Mouse (Mus musculus) testis, postnatal 10 days (tissue): ENCODE measurements around the gene Pde4d.

Experiments used
- DNase-seq: peaks from one replicate; pipeline ENCODE4 v3.0.0; 2021; ENCODE audit warnings: low spot score

Pde4d gene

DNA sequence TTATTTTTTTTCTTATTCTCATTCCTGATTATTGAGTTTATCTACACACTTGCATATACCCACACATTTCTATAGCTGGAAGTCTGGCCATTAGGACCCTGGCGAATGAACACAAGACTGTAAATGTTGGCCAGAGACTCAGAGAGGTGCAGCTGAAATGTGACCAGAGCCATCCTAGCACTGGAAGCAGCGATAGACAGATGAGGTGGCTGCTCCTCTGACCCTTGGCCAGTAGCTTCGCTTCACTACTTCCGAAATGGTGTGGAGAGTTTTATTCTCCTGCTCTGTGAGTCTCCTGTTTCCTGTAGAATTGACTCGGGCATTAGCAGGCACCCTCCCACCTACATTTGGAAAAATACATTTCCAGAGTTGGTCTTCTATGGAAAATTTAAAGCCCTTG, 1212.4 kb downstream of the Pde4d start:
- DNase-seq = no peak

DNA sequence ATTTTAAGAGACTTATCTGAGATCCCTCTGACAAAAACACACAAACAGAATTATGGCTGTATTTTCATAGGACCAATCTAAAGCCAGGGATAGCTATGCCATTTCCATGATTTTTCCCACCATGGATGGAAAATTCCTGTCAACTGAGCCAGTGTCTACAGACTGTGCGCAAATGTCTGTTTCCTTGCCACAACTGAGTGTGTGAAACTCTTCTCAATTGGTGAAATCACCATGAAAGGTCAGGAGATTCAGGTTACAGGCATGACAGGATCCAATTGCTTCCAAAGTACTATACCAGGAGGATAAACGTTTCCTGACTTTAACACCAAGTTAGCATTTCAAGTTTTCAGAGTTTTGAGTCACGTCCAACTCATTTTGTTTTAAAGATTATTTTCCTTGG, 1213.0 kb downstream of the Pde4d start:
- DNase-seq = no peak

DNA sequence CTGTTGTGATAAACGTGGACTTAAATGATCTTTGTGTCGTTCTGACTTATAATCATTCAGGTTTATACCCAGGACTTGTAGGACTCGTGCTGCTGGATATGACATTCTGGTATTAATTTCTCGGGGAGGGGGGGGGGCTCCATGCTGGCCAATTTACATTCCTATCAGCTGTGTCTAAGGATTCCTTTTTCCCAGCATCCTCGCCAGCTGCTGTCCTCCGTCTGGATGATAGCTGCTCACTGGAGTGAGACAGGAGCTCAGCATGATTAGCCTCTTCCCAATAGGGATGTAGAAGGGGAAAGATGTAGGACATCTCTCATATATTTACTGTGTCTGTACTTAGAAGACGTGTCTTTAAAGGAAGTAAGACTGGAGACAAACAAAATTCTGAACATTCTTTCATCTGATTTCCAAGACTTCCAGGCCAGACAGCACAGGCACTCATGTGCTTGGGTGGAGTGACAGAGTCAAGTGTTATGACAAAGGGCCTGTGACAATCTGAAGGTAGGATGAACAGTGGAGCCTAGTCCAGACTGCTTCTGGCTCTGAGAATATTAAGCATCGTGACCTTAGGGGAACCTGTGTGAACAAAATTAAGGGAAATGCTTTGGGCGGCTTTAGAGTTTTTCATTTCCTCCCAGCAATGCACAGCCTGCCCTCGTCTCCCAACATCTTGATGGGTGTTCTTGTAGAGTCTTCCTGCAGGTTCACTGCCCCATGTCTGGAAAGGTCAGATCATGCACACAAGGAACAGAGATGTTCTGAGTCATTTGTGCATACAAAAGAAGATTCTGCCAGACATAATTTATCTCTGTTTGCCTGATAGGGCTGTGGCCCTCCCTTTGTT, 1215.4 kb downstream of the Pde4d start:
- DNase-seq = no peak

DNA sequence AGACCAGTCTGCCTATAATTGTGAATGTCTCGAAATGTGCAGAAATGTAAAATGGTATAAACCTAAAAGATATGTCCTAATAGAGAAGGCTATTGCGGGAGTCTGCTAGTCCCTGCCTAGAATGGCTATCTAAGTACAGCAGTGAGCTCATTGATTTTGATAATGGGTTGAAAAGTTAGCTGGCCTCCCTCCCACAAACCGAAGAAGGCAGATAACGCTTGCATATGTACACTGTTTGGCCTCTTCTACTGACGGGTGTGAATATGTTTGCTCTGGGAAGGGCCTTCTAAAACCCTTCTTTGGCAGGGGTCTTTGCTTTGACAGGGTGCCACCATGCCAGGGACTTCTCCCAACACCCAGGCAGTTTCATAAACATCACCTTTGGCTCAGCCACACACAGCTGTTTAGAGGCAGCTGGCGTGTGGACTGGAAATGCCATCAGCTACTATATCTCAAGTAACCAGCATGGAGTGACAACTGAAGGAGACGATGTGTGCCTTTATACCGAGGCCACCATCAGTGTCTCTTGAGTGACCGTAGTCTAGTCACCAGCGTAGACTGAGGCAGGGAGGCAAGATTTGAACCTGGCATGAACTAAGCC, 1216.2 kb downstream of the Pde4d start:
- no peak for DNase-seq

DNA sequence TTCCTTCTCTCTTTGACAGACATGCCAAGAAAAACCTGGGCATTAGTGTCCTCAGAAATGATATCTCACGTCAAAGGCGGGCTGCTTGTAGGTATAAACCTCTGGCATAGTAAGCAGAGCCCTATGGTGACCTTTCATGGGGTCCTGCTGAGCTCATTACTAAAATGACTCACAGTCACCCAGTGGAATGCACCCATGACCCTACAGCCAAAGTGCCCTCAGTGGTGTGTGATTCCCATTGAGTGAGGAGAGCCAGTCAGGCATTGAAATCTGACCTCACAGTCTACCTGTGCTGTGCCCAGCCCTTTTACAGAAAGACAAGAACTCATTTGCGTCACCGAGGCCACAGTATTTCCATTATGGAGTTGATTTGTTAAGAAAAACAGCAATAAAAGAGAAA, 1220.2 kb downstream of the Pde4d start:
- DNase-seq = no peak

DNA sequence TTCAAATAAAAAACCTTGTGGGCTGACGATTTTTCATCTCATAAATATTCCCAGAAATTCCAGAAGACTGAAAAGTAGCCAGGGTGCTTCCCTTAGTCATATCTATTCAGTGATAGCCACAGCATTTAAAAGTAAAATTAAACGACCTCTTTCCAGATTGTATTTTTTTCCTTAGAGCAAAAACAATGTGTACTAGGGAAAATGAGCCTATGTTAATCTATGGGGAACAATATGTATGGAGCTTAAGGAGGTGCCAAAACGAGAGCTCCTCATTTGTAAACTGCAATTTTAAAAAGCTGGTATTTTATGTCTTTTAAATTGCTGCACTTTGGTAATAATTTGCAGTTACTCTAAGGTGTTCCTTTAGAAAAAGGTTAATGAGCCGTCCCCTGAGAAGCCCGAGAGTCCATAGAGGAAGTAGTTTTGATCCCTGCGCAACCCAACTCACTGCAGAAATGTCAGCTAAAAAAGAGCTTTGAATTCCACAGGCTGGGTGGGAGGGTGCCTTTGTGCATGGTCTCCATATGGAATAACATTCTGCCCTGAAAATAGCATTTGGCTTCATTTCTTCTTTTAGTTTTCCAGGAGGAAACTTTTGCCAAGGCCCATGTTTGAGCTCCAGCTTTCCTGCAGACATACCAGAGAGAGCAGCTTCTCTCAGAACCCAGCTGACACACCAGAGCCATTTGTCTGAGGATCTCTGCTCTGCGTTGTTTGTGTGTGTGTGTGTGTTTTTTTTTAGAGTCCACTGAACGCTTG, 1222.0 kb downstream of the Pde4d start:
- no peak for DNase-seq

DNA sequence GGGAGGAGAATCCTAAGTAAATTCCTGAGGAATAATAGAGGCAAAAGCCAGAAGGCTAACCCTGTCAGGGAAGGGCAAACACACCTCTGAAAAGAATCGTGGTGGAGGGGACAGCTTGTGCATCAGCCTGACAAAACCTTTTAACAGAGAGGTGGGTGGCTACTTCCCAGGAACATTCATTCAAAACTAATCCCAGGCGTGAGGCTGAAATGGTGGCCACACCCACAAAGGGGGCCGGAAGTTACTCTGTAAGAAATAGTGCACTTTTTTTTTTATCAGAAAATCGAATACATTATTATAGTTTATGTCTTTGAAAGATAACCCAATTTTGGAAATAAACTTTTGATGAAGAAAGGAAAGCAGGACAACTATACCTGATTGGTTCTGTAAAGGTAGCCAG, 1227.3 kb downstream of the Pde4d start:
- DNase-seq = no peak

DNA sequence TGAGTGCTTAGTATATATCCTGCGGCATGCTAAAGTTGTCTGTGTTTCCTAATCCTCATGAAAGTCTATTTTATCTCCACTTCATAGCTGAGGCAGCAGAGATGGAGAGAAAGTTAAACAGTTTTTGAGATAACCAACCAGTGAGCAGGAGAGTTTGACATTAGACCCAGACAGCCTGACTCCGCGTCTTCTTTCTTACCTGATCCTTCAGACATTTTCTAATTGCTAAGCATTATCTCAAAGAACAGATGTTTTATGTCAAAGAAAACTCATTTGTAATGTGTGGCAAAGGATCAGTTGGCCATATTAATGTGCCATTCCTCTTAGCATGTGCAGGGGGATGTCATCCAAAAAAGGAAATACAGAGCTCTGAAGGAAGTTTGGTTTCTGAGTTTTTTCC, 1227.9 kb downstream of the Pde4d start:
- no peak for DNase-seq

DNA sequence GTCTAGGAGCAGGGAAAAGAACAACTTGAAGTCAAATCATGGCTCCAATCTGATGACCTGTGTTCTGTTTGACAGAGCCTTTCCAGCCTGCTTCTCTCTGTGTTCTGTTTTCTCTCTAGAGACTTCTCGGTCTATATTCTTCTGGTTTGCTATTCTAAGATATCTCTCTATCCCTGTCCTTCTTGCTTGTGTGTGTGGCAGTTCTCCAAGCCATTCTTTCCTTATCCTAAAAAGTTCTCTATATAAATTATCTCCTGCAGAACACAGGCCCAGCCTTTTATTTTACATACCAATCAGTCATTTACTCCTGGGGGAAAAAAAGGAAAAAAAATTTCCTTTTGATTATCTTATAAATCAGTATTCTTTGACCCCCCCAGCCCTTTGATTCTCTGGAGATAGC, 1229.2 kb downstream of the Pde4d start:
- DNase-seq = no peak

DNA sequence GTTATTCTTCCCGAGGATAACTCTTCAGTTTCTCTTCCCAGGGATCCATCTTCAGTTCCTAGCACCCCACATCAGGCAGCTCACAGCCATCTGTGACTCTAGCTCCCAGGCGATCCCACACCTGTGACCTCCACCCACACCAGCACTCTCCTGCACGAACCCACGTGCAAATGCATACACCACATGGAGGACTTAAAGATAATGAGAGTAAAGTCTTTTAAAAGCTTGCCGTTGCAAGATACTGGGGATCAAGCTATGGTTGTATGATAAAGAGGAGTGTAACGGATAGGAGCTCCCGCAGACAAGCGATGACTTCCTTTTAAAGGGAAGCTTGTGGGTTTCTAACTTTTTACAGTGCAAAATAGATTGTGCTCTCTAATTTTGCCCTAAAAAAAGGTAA, 1230.5 kb downstream of the Pde4d start:
- no peak for DNase-seq

DNA sequence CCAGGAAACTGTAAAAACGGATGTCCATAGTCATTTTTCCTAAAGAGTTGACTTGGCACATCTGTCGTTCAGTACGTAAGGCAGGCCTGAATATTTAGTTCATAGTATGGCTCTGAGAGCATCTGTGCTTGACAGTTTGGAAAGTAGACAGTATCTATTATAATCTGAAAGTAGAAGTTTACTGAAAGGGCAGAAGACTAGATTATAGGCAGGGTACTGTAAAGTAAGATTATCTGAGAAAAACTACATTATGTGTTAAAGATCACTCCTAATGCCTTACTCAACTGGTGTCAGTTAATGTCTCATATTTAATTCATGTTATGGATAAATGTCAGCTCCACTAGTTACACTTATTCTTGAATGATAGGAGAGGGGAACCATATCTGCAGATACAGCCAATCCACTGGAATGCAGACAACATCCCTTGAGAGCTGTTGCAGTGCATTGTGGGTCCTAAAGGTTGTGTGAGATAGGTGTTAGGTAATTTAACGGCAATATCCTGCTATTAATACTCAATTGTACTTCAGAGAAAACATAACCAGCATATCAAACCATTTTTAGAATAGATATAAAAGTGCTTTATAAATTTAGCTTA, 1232.0 kb downstream of the Pde4d start:
- DNase-seq = no peak

DNA sequence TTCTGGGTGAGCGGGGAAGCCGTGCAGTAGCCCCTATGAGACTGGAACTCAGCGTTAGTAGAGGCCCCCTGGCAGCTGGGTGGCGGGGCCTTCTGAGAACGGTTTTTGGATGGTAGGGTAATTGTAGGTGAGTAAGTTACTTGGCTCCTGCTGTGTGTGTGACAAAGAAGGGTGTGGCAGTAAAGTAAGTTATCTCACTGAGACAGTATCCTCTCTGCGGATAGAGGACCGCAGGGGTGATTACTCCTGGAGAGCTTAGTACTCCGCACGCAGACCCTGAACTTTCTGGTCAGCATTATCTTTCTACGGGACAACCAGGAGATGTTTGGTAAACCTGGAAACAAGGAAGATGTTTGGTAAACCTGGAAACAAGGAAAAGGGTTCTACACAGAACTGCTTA, 1233.3 kb downstream of the Pde4d start:
- no peak for DNase-seq

DNA sequence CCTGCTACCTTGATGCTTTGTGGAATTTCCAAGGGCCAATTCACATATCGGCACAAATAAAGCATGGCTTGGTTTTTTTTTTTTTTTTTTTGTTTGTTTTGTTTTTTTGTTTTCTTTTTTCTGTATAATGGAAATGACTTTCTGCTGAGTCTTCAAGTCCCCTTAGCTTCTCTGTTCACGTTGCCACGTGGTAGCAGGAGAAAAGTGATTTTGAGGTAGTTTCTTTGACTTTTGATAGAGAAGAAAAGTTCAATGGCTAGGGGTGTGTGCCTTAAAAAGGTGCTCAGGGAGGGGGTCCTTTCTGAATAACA, 1235.2 kb downstream of the Pde4d start:
- no peak for DNase-seq

DNA sequence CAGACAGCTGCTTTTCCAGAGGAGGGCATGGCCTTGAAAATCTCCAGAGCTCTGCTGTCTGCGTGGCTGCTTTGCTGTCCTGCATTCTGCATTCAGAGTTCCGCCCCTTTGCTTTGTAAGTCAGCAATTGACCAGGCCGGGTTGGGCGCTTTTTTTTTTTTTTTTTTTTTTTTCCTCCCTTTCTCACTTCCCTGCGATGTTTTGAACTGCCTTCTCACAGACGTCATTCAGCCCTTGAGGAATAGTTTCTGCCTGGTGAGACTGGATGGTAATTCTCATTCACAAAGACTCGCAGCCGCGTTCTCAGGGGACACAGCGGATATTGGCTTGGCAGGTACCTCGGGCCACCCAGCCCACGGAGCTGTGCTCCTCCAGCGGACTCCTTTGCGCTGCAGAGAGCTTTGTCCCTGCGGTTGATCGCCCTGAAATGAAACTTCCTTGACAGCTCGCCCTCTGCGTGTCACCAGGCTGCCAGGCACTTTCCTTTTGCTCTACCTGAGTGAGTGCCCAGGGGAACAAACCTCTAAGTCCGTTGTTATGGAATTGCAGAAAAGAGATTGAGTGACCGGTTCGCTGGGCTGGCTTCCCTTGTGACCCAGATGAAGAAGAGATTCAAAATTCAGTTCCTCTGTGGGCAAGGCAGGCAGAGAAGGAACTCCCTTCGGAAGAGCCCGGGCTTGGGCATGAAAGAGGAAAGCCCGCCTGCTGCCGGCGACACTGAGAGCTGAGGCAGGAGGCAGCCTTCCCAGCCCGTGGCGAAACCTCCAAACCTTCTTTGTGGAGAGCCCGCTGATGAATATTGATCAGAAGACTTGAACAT, 1235.8 kb downstream of the Pde4d start:
- peak; percentile 45 for DNase-seq

DNA sequence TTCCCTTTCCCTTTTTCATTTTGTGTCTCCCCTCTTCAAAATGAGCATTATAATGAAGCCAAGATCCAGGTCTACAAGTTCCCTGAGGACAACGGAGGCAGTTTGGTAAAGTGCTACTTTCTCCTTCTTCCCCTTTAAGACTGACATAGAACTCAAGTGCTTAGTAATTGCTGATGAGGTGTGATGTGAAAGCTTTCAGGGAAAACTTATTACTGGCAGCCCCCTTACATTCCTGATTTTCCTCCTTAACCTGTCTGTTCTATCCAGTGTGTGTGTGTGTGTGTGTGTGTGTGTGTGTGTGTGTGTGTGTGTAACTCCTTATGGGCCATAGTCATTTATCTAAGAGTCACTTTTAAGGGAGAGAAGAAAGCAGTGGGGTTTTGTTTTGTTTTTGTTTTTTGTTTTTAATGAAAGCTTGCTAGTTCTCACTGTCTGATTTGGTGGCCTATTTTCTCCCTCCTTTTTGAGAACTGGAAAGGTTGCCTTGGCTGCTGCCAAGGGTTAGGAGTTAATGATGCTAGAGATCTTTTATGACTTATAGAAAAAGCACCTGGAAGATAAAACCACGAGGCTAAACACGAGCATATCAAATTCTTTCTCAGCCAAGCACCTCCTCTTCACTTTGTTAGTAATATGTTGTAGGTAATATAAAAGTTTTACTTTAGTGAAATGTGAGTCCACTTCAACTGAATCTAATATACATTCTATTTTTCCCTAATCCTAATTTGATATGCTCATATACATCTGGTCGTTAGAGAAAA, 1236.5 kb downstream of the Pde4d start:
- DNase-seq = no peak

DNA sequence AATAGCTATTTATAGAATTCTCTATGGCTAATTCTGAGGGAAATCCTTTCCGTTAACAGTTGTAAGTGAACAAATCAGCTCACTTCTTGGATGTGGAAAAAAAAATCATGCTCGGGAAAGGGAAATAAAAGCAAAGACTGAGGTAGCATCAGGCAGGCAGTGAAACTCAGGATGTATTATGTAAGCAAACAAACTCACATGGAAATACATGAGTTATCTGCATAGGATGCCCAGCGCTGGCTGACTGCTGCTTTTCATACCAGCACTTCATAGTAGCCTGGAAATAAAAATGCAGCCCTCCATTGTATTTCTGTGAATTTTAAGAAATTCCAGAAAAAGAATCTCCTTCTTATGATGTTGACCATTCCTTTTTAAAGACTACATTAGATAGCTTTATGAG, 1237.2 kb downstream of the Pde4d start:
- no peak for DNase-seq

DNA sequence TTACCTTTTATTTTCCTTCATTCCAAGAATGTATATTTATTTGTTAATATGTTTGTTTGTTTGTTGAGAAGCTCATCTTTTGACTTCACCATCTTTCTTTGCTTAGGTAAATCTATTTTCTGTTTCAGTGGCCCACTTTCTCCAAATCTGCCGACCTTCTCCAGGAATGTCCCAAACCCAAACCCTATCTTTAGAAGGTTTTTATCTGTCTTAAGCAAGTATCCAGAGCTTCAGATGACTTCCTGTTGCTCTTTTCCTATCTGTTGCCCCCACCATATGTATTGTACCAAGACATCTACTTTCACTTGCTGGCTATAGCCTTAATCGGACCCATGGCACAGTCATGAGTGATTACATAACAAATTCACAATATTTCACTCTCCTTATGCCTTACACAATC, 1238.4 kb downstream of the Pde4d start:
- no peak for DNase-seq

DNA sequence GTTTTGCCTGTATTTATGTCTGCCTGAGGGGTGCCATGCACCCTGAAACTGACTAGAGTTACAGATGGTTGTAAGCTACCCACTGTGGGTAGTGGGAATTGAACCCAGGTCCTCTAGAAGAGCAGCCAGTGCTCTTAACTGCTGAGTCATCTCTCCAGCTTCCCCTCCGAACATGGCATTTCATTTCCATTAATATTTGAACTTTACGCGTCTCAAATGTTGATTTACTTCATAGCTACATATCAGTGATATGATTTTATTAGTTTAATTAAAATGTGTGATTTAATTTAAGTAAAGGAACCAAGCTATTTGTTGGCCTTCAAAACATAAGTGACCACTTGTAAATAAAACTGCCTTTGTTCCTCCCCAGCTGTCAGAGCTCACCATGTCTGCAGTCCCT, 1239.4 kb downstream of the Pde4d start:
- DNase-seq = no peak

DNA sequence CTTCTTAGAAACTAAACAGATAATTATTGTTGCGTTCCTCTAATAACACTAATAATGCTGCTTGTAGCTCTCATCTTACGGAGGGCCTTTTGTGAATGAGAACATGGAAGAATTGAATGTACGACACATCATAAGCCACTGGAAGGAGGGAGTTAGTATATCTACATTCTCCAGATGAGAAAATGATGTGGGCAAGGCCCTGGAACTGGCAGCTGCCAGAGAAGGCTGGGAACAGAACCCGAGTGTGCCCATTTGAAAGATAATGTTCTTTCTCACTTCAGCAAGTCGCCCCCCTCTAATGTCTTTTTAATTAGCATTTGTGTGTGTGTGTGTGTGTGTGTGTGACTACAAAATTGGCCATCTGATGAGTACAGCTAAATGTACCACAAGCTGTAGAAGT, 1240.8 kb downstream of the Pde4d start:
- no peak for DNase-seq

DNA sequence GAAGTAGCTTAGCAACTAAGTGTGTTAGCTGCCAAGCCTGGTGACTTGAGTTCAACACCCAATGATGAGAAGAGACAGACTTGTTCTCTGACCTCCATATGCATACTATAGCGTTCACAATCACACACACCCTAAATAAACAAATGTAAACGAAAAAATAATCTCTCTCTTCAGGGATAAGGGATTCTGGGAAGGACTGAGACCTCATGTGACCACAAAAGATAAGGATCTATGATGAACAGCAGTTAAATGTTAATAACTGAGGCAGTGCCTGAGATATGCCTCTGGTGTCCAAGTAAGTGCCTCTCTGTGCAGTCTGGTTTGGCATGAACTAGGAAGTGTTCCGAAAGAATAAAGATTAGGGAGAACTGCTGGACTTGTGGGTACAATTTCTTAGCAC, 1243.1 kb downstream of the Pde4d start:
- no peak for DNase-seq

DNA sequence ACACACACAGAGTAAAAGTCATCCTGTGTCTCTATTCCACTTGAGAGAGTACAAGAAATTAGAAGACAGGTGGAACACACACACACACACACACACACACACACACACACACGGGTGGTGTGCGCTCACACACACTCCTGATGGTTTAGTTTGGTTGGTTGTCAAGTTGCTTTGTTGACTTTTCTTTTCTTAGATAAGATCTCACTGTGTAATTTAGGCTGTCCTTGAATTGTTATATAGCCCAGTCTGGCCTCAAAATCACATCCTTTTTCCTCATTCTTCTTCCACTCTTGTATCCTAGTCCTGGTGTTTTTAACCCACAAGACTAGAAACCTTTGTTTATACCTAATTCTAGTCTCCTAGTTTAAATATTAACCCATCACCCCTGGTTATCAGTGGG, 1244.0 kb downstream of the Pde4d start:
- no peak for DNase-seq
